Mouse (Mus musculus) midbrain, embryonic 14.5 days (tissue): ENCODE data around the gene Dtnb. TPM values are rescaled to one million over a fixed set of nuclear protein-coding genes. Genes with fewer than 3 reads are reported as not detected.
A peak's percentile ranks its signal among the peaks of the same experiment; 100 is the strongest.

Experiments used
- ATAC-seq: fragments of 200-750 bp; cut with Nextera tagmentation; 2 replicates; pipeline ENCODE4 v1.8.0; 2017; ENCODE audit warnings: moderate number of reproducible peaks, moderate library complexity; ENCODE audit not compliant: low FRiP score, low TSS enrichment
- DNase-seq: peaks from one replicate; pipeline ENCODE4 v3.0.0-alpha.2; 2015
- H3K27ac ChIP-seq: fragments of 300-500 bp; sonication (generic); replicated peaks from 2 replicates; pipeline ENCODE4 v1.5.1; 2014; ENCODE audit warnings: mild to moderate bottlenecking, low read depth, low read length, moderate library complexity
- H3K27me3 ChIP-seq: fragments of 300-500 bp; sonication (generic); 2 replicates; pipeline ENCODE4 v1.6.1; 2014; ENCODE audit warnings: low read length, control low read depth, mixed read lengths; ENCODE audit not compliant: control insufficient read depth, insufficient read depth
- H3K36me3 ChIP-seq: fragments of 300-500 bp; sonication (generic); 2 replicates; pipeline ENCODE4 v1.6.1; 2014; ENCODE audit warnings: low read length, control low read depth; ENCODE audit not compliant: control insufficient read depth, insufficient read depth
- H3K4me1 ChIP-seq: fragments of 300-500 bp; sonication (generic); 2 replicates; pipeline ENCODE4 v1.6.1; 2014; ENCODE audit warnings: mild to moderate bottlenecking, antibody characterized with exemption, low read length, control low read depth; ENCODE audit not compliant: control insufficient read depth, insufficient read depth
- H3K4me2 ChIP-seq: fragments of 300-500 bp; sonication (generic); 2 replicates; pipeline ENCODE4 v1.6.1; 2014; ENCODE audit warnings: mild to moderate bottlenecking, low read length, moderate library complexity
- H3K4me3 ChIP-seq: fragments of 300-500 bp; sonication (generic); replicated peaks from 2 replicates; pipeline ENCODE4 v1.5.1; 2014; ENCODE audit warnings: low read depth, low read length
- H3K9ac ChIP-seq: fragments of 300-500 bp; sonication (generic); replicated peaks from 2 replicates; pipeline ENCODE4 v1.6.1; 2014; ENCODE audit warnings: mild to moderate bottlenecking, low read length, moderate library complexity
- H3K9me3 ChIP-seq: fragments of 300-500 bp; sonication (generic); 2 replicates; pipeline ENCODE4 v1.6.1; 2016; ENCODE audit warnings: low read length, control low read depth, mixed read lengths; ENCODE audit not compliant: control insufficient read depth
- whole genome bisulfite sequencing: fragments of 180-500 bp; shearing (Covaris S2); extraction: QIAGEN DNeasy Blood & Tissue Kit; methylation state at CpG from one replicate; pipeline ENCODE4 v1.1.7; 2014; 5-methylcytosine and 5-hydroxymethylcytosine counted together
- polyA plus RNA-seq: library from polyadenylated mRNA; unstranded; fragments of >200 nt; fragmentation: Nextera tagmentation; extraction: Ambion mirVana; gene quantifications from 2 replicates; pipeline ENCODE4 v1.2.1, GENCODE M21; 2014

The Dtnb gene
- polyA plus RNA-seq, 1 experiment from 2014 or later, result 46.7 TPM

GRCm38 (mm10) chr12:3546781-3547180 is 25.4 kb upstream of the Dtnb start:
- ATAC-seq, result no peak
- Histone ChIP-seq H3K9ac (no peak overlapping the region), H3K9me3 (no peaks in the 10 kb centered on the region), H3K4me2 (no peak overlapping the region), H3K4me1 (no peaks in the 10 kb centered on the region), H3K4me3 (no peak overlapping the region), H3K27me3 (no peaks in the 10 kb centered on the region), H3K27ac (no peak overlapping the region), H3K36me3 (no peaks in the 10 kb centered on the region)
- DNase-seq, result no peak
- 33% methylated on average over 6 of the region's 6 CpGs for WGBS

GRCm38 (mm10) chr12:3547506-3547905 is 24.7 kb upstream of the Dtnb start:
- no peak for ATAC-seq
- no peak overlapping the region for H3K4me2 ChIP-seq
- H3K27ac ChIP-seq, result no peak overlapping the region
- H3K4me3 ChIP-seq, result no peak overlapping the region
- 52% methylated on average over 4 of the region's 4 CpGs for WGBS
- H3K9ac ChIP-seq, result no peak overlapping the region
- H3K36me3 ChIP-seq, result no peaks in the 10 kb centered on the region
- no peaks in the 10 kb centered on the region for H3K9me3 ChIP-seq
- no peak for DNase-seq
- H3K4me1 ChIP-seq, result no peaks in the 10 kb centered on the region
- no peaks in the 10 kb centered on the region for H3K27me3 ChIP-seq

- no peaks in the 10 kb centered on the region for H3K36me3 ChIP-seq
- no peaks in the 10 kb centered on the region for H3K9me3 ChIP-seq
- H3K27me3 ChIP-seq, result no peaks in the 10 kb centered on the region
- H3K4me3 ChIP-seq, result no peak overlapping the region
- no peak overlapping the region for H3K27ac ChIP-seq
- DNase-seq (no peak), ATAC-seq (no peak)
- no peak overlapping the region for H3K9ac ChIP-seq
- no peaks in the 10 kb centered on the region for H3K4me1 ChIP-seq
- H3K4me2 ChIP-seq, result no peak overlapping the region
- 71% methylated on average over 3 of the region's 3 CpGs for WGBS
Observed at GRCm38 (mm10) chr12:3547911-3548310, 24.3 kb upstream of the Dtnb start.

- Histone ChIP-seq H3K27ac (no peak overlapping the region), H3K9me3 (no peaks in the 10 kb centered on the region)
Observed at GRCm38 (mm10) chr12:3548582-3549211, 23.5 kb upstream of the Dtnb start.

GRCm38 (mm10) chr12:3550280-3550679 is 21.9 kb upstream of the Dtnb start:
- ATAC-seq, result no peak
- Histone ChIP-seq H3K27ac (no peak overlapping the region), H3K4me3 (no peak overlapping the region), H3K36me3 (no peaks in the 10 kb centered on the region), H3K9me3 (no peaks in the 10 kb centered on the region), H3K4me2 (no peak overlapping the region), H3K27me3 (no peaks in the 10 kb centered on the region), H3K9ac (no peak overlapping the region), H3K4me1 (no peaks in the 10 kb centered on the region)
- peak; percentile 19 for DNase-seq
- 9% methylated on average over 13 of the region's 13 CpGs for WGBS

More at GRCm38 (mm10) chr12:3548582-3549211, 23.5 kb upstream of the Dtnb start:
- Histone ChIP-seq H3K9ac (no peak overlapping the region), H3K4me2 (no peak overlapping the region), H3K4me3 (no peak overlapping the region), H3K4me1 (no peaks in the 10 kb centered on the region), H3K27me3 (no peaks in the 10 kb centered on the region), H3K36me3 (no peaks in the 10 kb centered on the region)
- DNase-seq, result no peak
- no peak for ATAC-seq
- WGBS, result 58% methylated on average over 5 of the region's 5 CpGs

- ATAC-seq, result no peak
- H3K27me3 ChIP-seq, result no peaks in the 10 kb centered on the region
- H3K9me3 ChIP-seq, result no peaks in the 10 kb centered on the region
- H3K4me2 ChIP-seq, result no peak overlapping the region
- no peak overlapping the region for H3K9ac ChIP-seq
- WGBS, result 59% methylated on average over 9 of the region's 9 CpGs
- no peaks in the 10 kb centered on the region for H3K36me3 ChIP-seq
- no peak overlapping the region for H3K4me3 ChIP-seq
- no peaks in the 10 kb centered on the region for H3K4me1 ChIP-seq
- no peak for DNase-seq
- H3K27ac ChIP-seq, result no peak overlapping the region
Observed at GRCm38 (mm10) chr12:3557414-3558319, 14.5 kb upstream of the Dtnb start.

GRCm38 (mm10) chr12:3560596-3560995 is 11.6 kb upstream of the Dtnb start:
- Histone ChIP-seq H3K9ac (no peak overlapping the region), H3K4me3 (no peak overlapping the region), H3K27me3 (no peaks in the 10 kb centered on the region), H3K4me2 (no peak overlapping the region), H3K4me1 (no peaks in the 10 kb centered on the region), H3K27ac (no peak overlapping the region), H3K36me3 (no peaks in the 10 kb centered on the region), H3K9me3 (no peaks in the 10 kb centered on the region)
- DNase-seq (peak; percentile 71), ATAC-seq (no peak)
- 27% methylated on average over 1 of the region's 1 CpGs for WGBS

GRCm38 (mm10) chr12:3561032-3561431 is 11.1 kb upstream of the Dtnb start:
- H3K4me1 ChIP-seq, result no peaks in the 10 kb centered on the region
- no peaks in the 10 kb centered on the region for H3K36me3 ChIP-seq
- DNase-seq (no peak), ATAC-seq (no peak)
- no peaks in the 10 kb centered on the region for H3K9me3 ChIP-seq
- WGBS, result 81% methylated on average over 6 of the region's 6 CpGs
- H3K4me2 ChIP-seq, result no peak overlapping the region
- H3K9ac ChIP-seq, result no peak overlapping the region
- H3K4me3 ChIP-seq, result no peak overlapping the region
- no peaks in the 10 kb centered on the region for H3K27me3 ChIP-seq
- no peak overlapping the region for H3K27ac ChIP-seq

- H3K9ac ChIP-seq, result no peak overlapping the region
- H3K4me2 ChIP-seq, result no peak overlapping the region
- no peaks in the 10 kb centered on the region for H3K4me1 ChIP-seq
- no peak for ATAC-seq
- no peaks in the 10 kb centered on the region for H3K9me3 ChIP-seq
- no peak overlapping the region for H3K27ac ChIP-seq
- no peak for DNase-seq
- H3K27me3 ChIP-seq, result no peaks in the 10 kb centered on the region
- 95% methylated on average over 10 of the region's 10 CpGs for WGBS
- no peak overlapping the region for H3K4me3 ChIP-seq
- no peaks in the 10 kb centered on the region for H3K36me3 ChIP-seq
Observed at GRCm38 (mm10) chr12:3562806-3563205, 9.4 kb upstream of the Dtnb start.
